Mouse (Mus musculus) embryonic fibroblast, embryonic 13.5 days (primary cell): ENCODE measurements around the gene Mrps12.

Source experiments
- CTCF ChIP-seq: IDR thresholded peaks from 2 replicates; pipeline ENCODE4 v1.5.1; 2011; ENCODE audit warnings: mild to moderate bottlenecking, control low read depth, low read length, moderate library complexity, borderline replicate concordance; ENCODE audit not compliant: insufficient read depth
- POLR2A ChIP-seq: IDR thresholded peaks from 2 replicates; pipeline ENCODE4 v1.6.1; 2011; ENCODE audit warnings: low read depth, mild to moderate bottlenecking, control low read depth, low read length, moderate library complexity

- TF ChIP-seq POLR2A (no peak), CTCF (no peak)
These were observed 44.3 kb downstream of the Mrps12 start for GRCm38 (mm10) chr7:28697277-28697676.
